Mouse (Mus musculus) limb, embryonic 13.5 days (tissue): ENCODE results near the gene Ccdc154. TPM values are rescaled to one million over a fixed set of nuclear protein-coding genes. Genes with fewer than 3 reads are reported as not detected.

Source experiments
- ATAC-seq: fragments of 200-750 bp; cut with Nextera tagmentation; 2 replicates; pipeline ENCODE4 v1.8.0; 2017; ENCODE audit warnings: low read depth, moderate number of reproducible peaks, moderate TSS enrichment; ENCODE audit not compliant: low FRiP score
- H3K27ac ChIP-seq: fragments of 300-500 bp; sonication (generic); 2 replicates; pipeline ENCODE4 v1.5.1; 2015; ENCODE audit warnings: inconsistent platforms, mild to moderate bottlenecking, moderate library complexity
- H3K27me3 ChIP-seq: fragments of 300-500 bp; sonication (generic); 2 replicates; pipeline ENCODE4 v1.6.1; 2015; ENCODE audit warnings: mild to moderate bottlenecking, inconsistent platforms
- H3K36me3 ChIP-seq: fragments of 300-500 bp; sonication (generic); 2 replicates; pipeline ENCODE4 v1.6.1; 2015; ENCODE audit warnings: inconsistent platforms, mild to moderate bottlenecking, moderate library complexity
- H3K4me1 ChIP-seq: fragments of 300-500 bp; sonication (generic); 2 replicates; pipeline ENCODE4 v1.6.1; 2015; ENCODE audit warnings: inconsistent platforms
- H3K4me2 ChIP-seq: fragments of 300-500 bp; sonication (generic); replicated peaks from 2 replicates; pipeline ENCODE4 v1.6.1; 2015; ENCODE audit warnings: inconsistent platforms, mild to moderate bottlenecking, moderate library complexity
- H3K4me3 ChIP-seq: fragments of 300-500 bp; sonication (generic); 2 replicates; pipeline ENCODE4 v1.5.1; 2015; ENCODE audit warnings: moderate library complexity, mild to moderate bottlenecking, inconsistent platforms
- H3K9ac ChIP-seq: fragments of 300-500 bp; sonication (generic); 2 replicates; pipeline ENCODE4 v1.6.1; 2015; ENCODE audit warnings: mild to moderate bottlenecking, inconsistent platforms
- H3K9me3 ChIP-seq: fragments of 300-500 bp; sonication (generic); 2 replicates; pipeline ENCODE4 v1.6.1; 2016; ENCODE audit warnings: inconsistent platforms
- WGBS: fragments of 180-500 bp; shearing (Covaris S2); methylation state at CpG from one replicate; pipeline ENCODE4 v1.1.7; 2015; 5-methylcytosine and 5-hydroxymethylcytosine counted together
- polyA plus RNA-seq: library from polyadenylated mRNA; unstranded; fragments of >200 nt; fragmentation: Nextera tagmentation; extraction: Ambion mirVana; gene quantifications from 2 replicates; pipeline ENCODE4 v1.2.1, GENCODE M21; 2015

Gene Ccdc154
- polyA plus RNA-seq, 1 experiment from 2014 or later = not detected

DNA sequence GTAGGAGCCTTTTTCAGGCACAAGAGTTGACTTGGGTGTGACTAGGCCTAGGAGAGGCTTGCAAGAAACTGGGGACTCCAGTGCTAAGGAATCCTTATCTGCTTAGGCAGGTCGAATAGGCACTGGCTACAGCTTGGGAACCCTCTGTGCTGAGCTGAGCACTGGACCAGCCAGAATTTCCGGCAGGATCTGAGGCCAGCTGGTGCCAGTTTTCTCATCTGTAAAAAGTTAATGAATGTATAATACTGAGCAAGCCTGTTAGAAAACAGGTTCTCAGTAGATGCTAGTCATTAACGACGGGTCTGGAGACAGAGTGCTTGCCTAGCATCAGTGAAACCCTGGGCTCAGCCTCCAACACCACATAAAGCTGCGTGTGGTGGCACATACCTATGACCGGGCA, 26.6 kb upstream of the Ccdc154 start:
- H3K36me3 ChIP-seq = peaks cover 19% of the 10 kb centered on the region
- H3K4me3 ChIP-seq = no peak overlapping the region
- ATAC-seq = no peak
- no peaks in the 10 kb centered on the region for H3K9me3 ChIP-seq
- no peaks in the 10 kb centered on the region for H3K27me3 ChIP-seq
- 79% methylated on average over 6 of the region's 6 CpGs for WGBS
- no peak overlapping the region for H3K4me2 ChIP-seq
- no peak overlapping the region for H3K27ac ChIP-seq
- peaks cover 14% of the 10 kb centered on the region for H3K4me1 ChIP-seq
- no peak overlapping the region; the same call in 1 of the 2 replicates for H3K9ac ChIP-seq

DNA sequence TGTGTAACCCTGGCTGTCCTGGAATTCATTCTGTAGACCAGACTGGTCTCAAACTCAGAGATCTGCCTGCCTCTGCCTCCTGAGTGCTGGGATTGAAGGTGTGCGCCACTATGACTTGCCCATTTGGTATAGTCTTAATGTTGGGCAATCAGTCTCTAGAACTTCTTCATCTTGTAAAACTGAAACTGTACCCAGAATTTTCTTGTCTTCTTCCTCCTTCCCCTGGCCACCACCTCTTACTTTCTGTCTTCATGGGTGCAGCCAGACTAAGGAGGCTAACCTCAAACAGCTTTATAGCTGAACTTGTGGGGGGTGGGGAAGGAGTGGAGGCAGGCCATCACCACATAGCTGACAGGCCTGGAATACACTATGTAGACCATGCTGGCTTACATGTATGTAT, 23.5 kb upstream of the Ccdc154 start:
- no peaks in the 10 kb centered on the region for H3K27me3 ChIP-seq

DNA sequence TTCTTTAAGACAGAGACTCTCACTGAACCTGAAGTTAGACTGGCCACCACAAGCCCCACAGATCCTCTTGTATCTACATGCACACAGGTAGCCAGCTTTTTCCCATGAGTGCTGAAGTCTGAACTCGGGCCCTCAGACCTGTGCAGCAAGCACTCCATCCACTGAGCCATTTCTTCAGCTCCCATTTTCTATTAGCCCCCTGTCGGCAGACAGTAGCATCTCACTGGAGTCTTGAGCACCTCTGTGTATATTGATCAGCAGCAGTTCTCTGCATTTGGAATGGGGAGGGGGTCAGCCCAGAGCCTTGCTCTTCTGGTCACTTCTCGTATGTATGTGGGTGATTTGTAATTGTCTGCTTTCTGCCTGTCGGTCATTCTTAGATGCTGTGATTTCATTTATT, 22.3 kb upstream of the Ccdc154 start:
- H3K4me2 ChIP-seq = no peak overlapping the region
- H3K36me3 ChIP-seq = peaks cover 22% of the 10 kb centered on the region
- 72% methylated on average over 4 of the region's 4 CpGs for WGBS
- no peaks in the 10 kb centered on the region for H3K9me3 ChIP-seq
- no peak overlapping the region for H3K4me3 ChIP-seq
- no peak for ATAC-seq
- H3K27ac ChIP-seq = no peak overlapping the region
- H3K4me1 ChIP-seq = 0 out of 2 replicates have a peak, but pooled peaks cover 3% of the 10 kb centered on the region
- H3K9ac ChIP-seq = no peak overlapping the region
- no peaks in the 10 kb centered on the region for H3K27me3 ChIP-seq

More for the DNA sequence above, 23.5 kb upstream of the Ccdc154 start:
- ATAC-seq = no peak
- Histone ChIP-seq H3K4me1 (peaks cover 13% of the 10 kb centered on the region), H3K9me3 (no peaks in the 10 kb centered on the region), H3K9ac (no peak overlapping the region), H3K36me3 (peaks cover 19% of the 10 kb centered on the region), H3K27ac (no peak overlapping the region), H3K4me3 (no peak overlapping the region), H3K4me2 (no peak overlapping the region)
- WGBS = 93% methylated on average over 1 of the region's 1 CpGs

DNA sequence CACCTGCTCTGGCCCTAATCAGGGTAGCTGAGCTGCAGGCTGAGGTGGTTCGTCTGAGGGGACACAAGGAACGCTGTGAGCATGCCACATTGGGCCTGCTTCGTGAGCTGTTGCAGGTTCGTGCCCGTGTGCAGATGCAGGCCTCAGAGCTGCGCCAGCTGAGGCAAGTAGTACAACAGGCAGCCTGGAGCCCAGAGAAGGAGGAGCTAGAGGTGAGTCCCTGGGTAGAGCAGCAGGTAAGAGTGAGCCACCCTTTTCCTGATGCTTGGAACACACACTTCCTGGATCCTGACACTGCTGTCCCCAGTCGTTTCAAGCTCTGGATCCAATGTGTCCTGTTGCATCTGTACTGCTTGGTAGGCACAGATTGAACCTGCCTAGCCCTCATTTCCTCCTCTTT, 1.1 kb downstream of the Ccdc154 start:
- peaks cover 29% of the 10 kb centered on the region for H3K36me3 ChIP-seq
- H3K9me3 ChIP-seq = no peaks in the 10 kb centered on the region
- no peak overlapping the region for H3K4me3 ChIP-seq
- H3K9ac ChIP-seq = peak overlapping the region; percentile 8; the same call in 1 of the 2 replicates
- no peak overlapping the region for H3K27ac ChIP-seq
- H3K4me2 ChIP-seq = no peak overlapping the region
- no peak for ATAC-seq
- H3K4me1 ChIP-seq = no peaks in the 10 kb centered on the region
- WGBS = 70% methylated on average over 7 of the region's 7 CpGs
- no peaks in the 10 kb centered on the region for H3K27me3 ChIP-seq

DNA sequence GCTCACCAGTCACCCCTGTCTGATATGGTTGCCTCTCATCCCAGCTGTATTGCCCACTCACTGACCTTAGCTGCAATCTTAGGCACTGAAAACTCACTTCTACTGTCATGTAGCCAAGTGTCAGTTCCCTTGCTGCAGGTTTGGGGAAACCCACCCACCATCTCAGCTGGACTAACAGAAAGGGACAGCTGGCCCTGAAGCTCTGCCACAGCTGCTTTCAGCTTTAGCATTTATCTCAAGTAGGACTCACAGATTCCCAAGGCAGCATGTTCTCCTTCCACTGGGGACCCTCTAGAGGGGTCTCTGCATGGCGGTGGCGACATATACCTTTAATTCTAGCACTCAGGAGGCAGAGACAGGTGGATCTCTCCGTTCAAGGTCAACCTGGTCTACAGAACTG, 2.5 kb downstream of the Ccdc154 start:
- Histone ChIP-seq H3K27ac (no peak overlapping the region), H3K27me3 (no peaks in the 10 kb centered on the region), H3K9ac (no peak overlapping the region), H3K4me3 (no peak overlapping the region), H3K36me3 (peaks cover 21% of the 10 kb centered on the region), H3K9me3 (no peaks in the 10 kb centered on the region), H3K4me2 (no peak overlapping the region), H3K4me1 (no peaks in the 10 kb centered on the region)
- 85% methylated on average over 3 of the region's 3 CpGs for WGBS
- no peak for ATAC-seq

DNA sequence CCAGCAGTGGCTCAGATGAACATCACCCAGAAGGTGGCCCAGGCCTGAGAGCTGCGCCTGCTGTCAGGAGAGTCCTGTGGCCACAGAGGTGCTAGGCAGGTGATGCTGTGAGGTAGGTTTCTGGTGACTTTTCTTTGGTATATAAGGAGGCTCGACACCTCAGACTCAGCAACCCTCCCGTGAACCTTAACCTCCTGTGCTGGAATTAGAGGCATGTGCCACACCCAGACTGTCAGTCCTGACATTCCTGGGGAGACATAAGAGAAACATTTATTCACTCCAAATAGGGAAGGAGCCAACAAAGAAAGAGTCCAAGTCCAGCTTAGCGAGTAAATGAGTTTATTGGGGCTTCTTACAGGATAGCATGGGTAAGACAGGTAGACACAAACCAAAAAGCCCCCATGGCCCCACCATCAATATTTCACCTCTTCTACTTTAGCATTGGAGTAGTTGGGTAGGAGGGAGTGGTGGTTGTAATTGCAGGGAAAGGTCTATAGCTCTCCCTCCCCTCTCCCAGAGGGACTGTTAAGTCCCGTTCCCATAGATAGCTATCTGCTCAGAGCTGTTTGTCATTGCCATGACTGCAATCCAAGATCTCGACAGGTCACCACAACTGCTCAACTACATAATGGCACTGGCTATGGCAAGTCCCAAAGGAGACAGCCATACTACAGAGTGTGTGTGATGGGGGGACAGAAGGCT, 3.9 kb downstream of the Ccdc154 start:
- Histone ChIP-seq H3K9me3 (no peaks in the 10 kb centered on the region), H3K4me3 (no peak overlapping the region), H3K36me3 (peaks cover 7% of the 10 kb centered on the region), H3K27ac (no peak overlapping the region), H3K9ac (no peak overlapping the region), H3K4me1 (no peaks in the 10 kb centered on the region), H3K27me3 (no peaks in the 10 kb centered on the region), H3K4me2 (no peak overlapping the region)
- 41% methylated on average over 6 of the region's 6 CpGs for WGBS
- ATAC-seq = no peak

DNA sequence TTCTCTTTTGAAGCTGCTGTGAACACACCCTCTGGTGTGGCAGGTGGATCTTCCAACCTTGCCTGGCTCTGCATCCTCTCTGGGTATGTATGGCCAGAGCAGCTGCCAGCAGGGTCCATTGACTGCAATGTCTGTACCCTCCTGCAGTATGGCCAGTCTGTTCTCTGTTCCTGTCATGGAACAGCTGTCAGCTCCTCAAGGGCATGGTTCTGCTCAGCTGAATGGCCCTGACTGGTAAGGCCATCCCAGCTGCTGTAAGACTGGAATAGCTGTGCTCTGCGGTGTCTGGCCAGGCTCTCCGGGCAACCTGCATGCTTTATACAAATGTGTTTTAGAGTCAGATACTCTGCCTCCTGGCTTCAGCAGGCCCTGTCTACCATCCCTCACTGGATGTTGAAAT, 7.4 kb downstream of the Ccdc154 start:
- Histone ChIP-seq H3K9ac (0 out of 2 replicates have a peak overlapping the region, but pooled peaks have one; percentile 13), H3K4me3 (no peak overlapping the region), H3K4me2 (no peak overlapping the region), H3K27ac (no peak overlapping the region), H3K4me1 (no peaks in the 10 kb centered on the region), H3K36me3 (no peaks in the 10 kb centered on the region), H3K9me3 (no peaks in the 10 kb centered on the region), H3K27me3 (no peaks in the 10 kb centered on the region)
- ATAC-seq = peak; percentile 48; the same call in 1 of the 2 replicates
- WGBS = 84% methylated on average over 2 of the region's 2 CpGs

DNA sequence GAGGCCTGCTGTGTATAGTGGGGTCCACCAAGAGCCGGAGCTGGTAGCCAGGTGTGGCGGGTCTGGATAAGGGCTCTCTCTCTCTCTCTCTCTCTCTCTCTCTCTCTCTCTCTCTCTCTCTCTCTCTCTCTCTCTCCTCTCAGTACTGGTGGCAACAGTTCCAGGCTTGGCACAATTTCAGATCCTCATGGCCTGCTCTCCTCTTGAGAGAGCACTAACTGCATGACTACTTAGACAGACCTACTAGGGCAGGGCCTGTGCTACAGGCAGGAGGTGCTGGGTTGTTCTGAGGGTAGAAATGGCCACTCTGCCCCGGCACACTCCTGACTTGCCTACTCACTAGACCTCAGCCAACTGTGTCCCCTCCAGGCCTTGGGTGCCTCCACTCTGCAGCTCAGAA, 10.3 kb downstream of the Ccdc154 start:
- H3K9ac ChIP-seq = no peak overlapping the region
- WGBS = 78% methylated on average over 3 of the region's 3 CpGs

DNA sequence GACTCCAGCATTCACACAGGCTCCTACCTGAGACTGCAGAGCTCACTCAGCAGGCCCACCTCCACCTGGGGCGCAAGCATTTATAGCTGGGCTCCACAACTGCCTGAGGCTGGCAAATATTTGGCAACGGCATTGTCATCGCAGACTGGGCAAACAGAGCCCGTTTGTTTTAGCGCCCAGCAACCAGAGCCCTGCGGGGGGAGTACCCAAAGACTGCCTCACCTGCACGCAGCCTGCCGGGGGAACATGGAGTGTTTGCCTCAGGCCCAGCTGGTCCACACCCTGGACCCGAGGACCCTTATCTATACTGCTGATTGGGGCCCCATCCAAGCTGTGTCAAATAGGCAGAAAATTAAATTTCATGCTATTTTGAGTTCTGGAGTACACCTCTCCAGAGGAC, 13.2 kb downstream of the Ccdc154 start, which contains the start of gene Gm38655:
Gene Gm38655 (minus strand): TSS at position 61 of the 400 bp plus-strand sequence.
- no peaks in the 10 kb centered on the region for H3K9me3 ChIP-seq
- H3K4me3 ChIP-seq = no peak within 1 kb of the TSS
- no peak within 1 kb of the TSS for H3K27ac ChIP-seq
- no peak for ATAC-seq
- no peak within 1 kb of the TSS for H3K9ac ChIP-seq
- H3K27me3 ChIP-seq = 0 out of 2 replicates have a peak, but pooled peaks cover under 1% of the 10 kb centered on the region
- H3K4me2 ChIP-seq = no peak within 1 kb of the TSS
- 70% methylated on average over 9 of the region's 9 CpGs for WGBS
- H3K4me1 ChIP-seq = no peaks in the 10 kb centered on the region
- H3K36me3 ChIP-seq = no peaks in the 10 kb centered on the region

More for the DNA sequence above, 10.3 kb downstream of the Ccdc154 start:
- H3K4me3 ChIP-seq = no peak overlapping the region
- no peaks in the 10 kb centered on the region for H3K36me3 ChIP-seq
- no peaks in the 10 kb centered on the region for H3K4me1 ChIP-seq
- no peak overlapping the region for H3K27ac ChIP-seq
- H3K27me3 ChIP-seq = no peaks in the 10 kb centered on the region
- no peak for ATAC-seq
- H3K9me3 ChIP-seq = no peaks in the 10 kb centered on the region
- H3K4me2 ChIP-seq = no peak overlapping the region

DNA sequence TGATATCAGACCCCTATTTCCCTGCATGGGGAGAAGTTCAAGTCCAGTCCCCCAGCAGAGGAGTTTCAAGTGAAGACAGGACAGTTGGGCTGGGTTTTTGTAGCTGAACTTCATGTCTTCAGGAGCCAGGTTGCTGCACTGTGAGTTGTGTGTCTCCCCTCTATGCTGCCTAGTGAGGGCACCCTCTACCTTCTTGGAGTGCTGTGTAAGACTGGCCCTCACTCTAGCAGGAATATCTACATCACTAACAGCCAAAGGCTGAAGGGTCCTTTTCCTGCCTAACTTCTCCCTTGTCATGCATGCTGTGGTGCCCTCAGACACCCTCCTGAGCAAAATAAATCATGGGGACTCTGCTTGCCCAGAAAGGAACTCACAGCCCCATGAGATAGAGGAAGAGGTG, 21.0 kb downstream of the Ccdc154 start:
- H3K36me3 ChIP-seq = peaks cover 7% of the 10 kb centered on the region; the same call in 1 of the 2 replicates
- H3K4me2 ChIP-seq = peak overlapping the region; percentile 100
- peak overlapping the region; percentile 98 for H3K4me3 ChIP-seq
- no peak overlapping the region for H3K27ac ChIP-seq
- H3K27me3 ChIP-seq = peaks cover 7% of the 10 kb centered on the region; the same call in 1 of the 2 replicates
- H3K9me3 ChIP-seq = no peaks in the 10 kb centered on the region
- no peak for ATAC-seq
- peaks cover 24% of the 10 kb centered on the region for H3K4me1 ChIP-seq
- H3K9ac ChIP-seq = no peak overlapping the region

DNA sequence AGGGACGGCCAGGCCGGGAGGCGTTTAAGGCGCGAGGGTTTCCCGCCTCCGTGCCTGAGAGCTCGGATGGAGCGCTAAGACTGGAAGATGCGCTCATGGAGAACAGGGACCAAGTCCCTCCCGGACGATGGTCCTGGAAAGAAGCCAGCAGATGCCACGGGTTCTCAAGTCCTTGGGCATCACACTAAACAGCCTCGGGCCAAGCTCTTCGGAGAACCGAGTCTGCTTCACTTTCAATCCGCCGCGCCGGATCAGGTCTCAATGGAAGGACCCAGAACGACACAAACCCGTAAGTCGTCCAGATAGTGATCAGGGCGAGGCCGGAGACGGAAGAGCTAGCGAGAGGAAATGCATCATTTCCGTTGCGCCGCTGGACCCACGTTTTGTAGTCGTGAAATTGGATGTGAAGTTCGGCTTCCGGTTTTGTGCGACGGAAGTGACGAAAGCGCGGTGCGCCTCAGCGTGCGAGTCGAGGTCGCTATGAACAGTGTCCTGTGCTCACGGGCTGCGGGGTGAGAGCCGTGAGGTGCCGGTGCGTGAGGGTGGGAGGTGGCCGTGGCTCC, 21.9 kb downstream of the Ccdc154 start, which contains the start of gene BC003965:
Gene BC003965 (plus strand): TSS at position 426 of the 563 bp plus-strand sequence.
- H3K4me2 ChIP-seq = peak within 1 kb of the TSS; percentile 100
- WGBS = under 1% methylated on average over 50 of the region's 50 CpGs
- peak within 1 kb of the TSS; percentile 98 for H3K4me3 ChIP-seq
- peaks cover 7% of the 10 kb centered on the region; the same call in 1 of the 2 replicates for H3K36me3 ChIP-seq
- peak within 1 kb of the TSS; percentile 88 for H3K9ac ChIP-seq
- ATAC-seq = peak; percentile 84
- H3K9me3 ChIP-seq = no peaks in the 10 kb centered on the region
- peaks cover 7% of the 10 kb centered on the region; the same call in 1 of the 2 replicates for H3K27me3 ChIP-seq
- H3K27ac ChIP-seq = peak within 1 kb of the TSS; percentile 93
- peaks cover 28% of the 10 kb centered on the region for H3K4me1 ChIP-seq

DNA sequence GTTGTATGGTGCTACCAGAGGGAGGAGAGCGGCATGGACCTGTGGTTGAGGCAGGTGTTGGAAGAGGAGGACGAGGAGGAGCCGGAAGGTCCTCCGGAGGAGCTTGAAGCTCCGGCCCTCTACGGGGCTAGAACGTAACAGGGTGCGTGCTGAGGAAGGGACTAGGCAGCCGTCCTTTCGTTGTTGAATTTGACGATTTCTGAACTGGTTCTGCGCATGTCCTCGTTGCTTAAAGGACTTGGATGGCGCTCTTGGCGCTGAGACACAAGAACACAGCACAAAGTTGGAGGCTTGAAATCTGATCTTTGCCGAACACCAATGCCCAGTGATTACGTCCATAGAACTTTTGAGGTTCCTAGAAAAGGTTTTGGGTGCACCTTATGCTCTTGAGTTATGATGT, 22.7 kb downstream of the Ccdc154 start:
- peaks cover 7% of the 10 kb centered on the region; the same call in 1 of the 2 replicates for H3K36me3 ChIP-seq
- peaks cover 35% of the 10 kb centered on the region for H3K4me1 ChIP-seq
- peak overlapping the region; percentile 98 for H3K4me3 ChIP-seq
- H3K9ac ChIP-seq = peak overlapping the region; percentile 88
- H3K27me3 ChIP-seq = peaks cover 7% of the 10 kb centered on the region; the same call in 1 of the 2 replicates
- WGBS = 8% methylated on average over 17 of the region's 17 CpGs
- H3K9me3 ChIP-seq = no peaks in the 10 kb centered on the region
- H3K4me2 ChIP-seq = peak overlapping the region; percentile 100
- H3K27ac ChIP-seq = 0 out of 2 replicates have a peak overlapping the region, but pooled peaks have one; percentile 28
- ATAC-seq = no peak
